8 mouse cellular contexts compared by ENCODE assay signal in the genomic region with DNA sequence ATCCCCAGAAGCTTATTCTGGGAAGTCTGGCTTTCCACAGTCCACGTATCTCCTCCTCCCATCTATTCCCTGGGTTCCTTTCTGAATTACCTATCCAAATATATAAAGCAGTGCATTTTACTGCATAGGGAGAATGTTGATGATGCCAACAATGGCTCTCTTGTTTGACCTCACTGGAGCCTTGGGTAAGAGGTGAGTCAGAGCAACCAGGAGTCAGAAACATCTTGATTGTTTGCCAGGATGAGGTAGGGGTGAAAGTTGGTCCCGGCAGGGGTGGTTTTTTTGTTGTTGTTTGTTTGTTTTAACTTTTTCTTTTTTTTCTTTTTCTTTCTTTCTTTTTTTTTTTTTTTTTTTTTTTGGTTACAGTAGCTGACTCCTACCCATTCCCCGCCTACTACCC. TPM values are rescaled to one million over a fixed set of nuclear protein-coding genes. Genes with fewer than 3 reads are reported as not detected.
A peak's percentile ranks its signal among the peaks of the same experiment; 100 is the strongest.
DNase-seq lines count a peak whose midpoint lies in the region; ATAC-seq lines count a peak whose summit lies in the region.

TSS of gene Yipf6 (plus strand) at position 216 of the 400 bp plus-strand sequence.

- peaks cover 11% of the 10 kb centered on the region for H3K4me1 ChIP-seq in forebrain, embryonic 15.5 days
- peaks cover 5% of the 10 kb centered on the region; the same call in 1 of the 2 replicates for H3K4me1 ChIP-seq in intestine, embryonic 14.5 days (replicated peaks; ENCODE audit: control insufficient read depth, insufficient read depth, low read length)

- H3K9me3 ChIP-seq in forebrain, embryonic 15.5 days: no peaks in the 10 kb centered on the region
- H3K9me3 ChIP-seq in intestine, embryonic 14.5 days (ENCODE audit: control insufficient read depth, low read length): no peaks in the 10 kb centered on the region

- H3K4me2 ChIP-seq in forebrain, embryonic 15.5 days (replicated peaks): peak within 1 kb of the TSS; percentile 54
- H3K4me2 ChIP-seq in intestine, embryonic 14.5 days (ENCODE audit: low read length): peak within 1 kb of the TSS; percentile 57

- WGBS in forebrain, embryonic 15.5 days: 72% methylated on average over 3 of the region's 3 CpGs
- 75% methylated on average over 3 of the region's 3 CpGs for whole genome bisulfite sequencing in intestine, embryonic 14.5 days

- peak within 1 kb of the TSS; percentile 65 for H3K9ac ChIP-seq in forebrain, embryonic 15.5 days (replicated peaks)
- peak within 1 kb of the TSS; percentile 61 for H3K9ac ChIP-seq in intestine, embryonic 14.5 days (ENCODE audit: low read length)

- no peaks in the 10 kb centered on the region for H3K27me3 ChIP-seq in forebrain, embryonic 15.5 days
- no peaks in the 10 kb centered on the region for H3K27me3 ChIP-seq in intestine, embryonic 14.5 days (replicated peaks; ENCODE audit: control insufficient read depth, insufficient read depth, low read length)

- H3K36me3 ChIP-seq in forebrain, embryonic 15.5 days: no peaks in the 10 kb centered on the region
- peaks cover 5% of the 10 kb centered on the region; the same call in 1 of the 2 replicates for H3K36me3 ChIP-seq in intestine, embryonic 14.5 days (ENCODE audit: control insufficient read depth, insufficient read depth, low read length)

- peak within 1 kb of the TSS; percentile 90 for H3K27ac ChIP-seq in forebrain, embryonic 15.5 days (replicated peaks)
- peak within 1 kb of the TSS; percentile 91 for H3K27ac ChIP-seq in intestine, embryonic 14.5 days (ENCODE audit: low read depth)

- peak; percentile 0 for DNase-seq in kidney, postnatal 14 days
- no peak for DNase-seq in kidney, adult 11 months
- peak; percentile 43 for DNase-seq in adipocyte (ENCODE audit: low spot score)
- no peak for DNase-seq in intestine, embryonic 14.5 days (ENCODE audit: low spot score)
- peak; percentile 6 for DNase-seq in lung, postnatal 10 days
- no peak for DNase-seq in yolk sac, embryonic 10.5 days (ENCODE audit: low spot score)
- DNase-seq in kidney, postnatal 10 days: no peak

- peak within 1 kb of the TSS; percentile 63 for H3K4me3 ChIP-seq in forebrain, embryonic 15.5 days
- H3K4me3 ChIP-seq in intestine, embryonic 14.5 days (ENCODE audit: low read depth, low read length): peak within 1 kb of the TSS; percentile 63

- no peak for ATAC-seq in forebrain, embryonic 15.5 days (replicated peaks)
- ATAC-seq in intestine, embryonic 14.5 days (replicated peaks; ENCODE audit: low FRiP score, low TSS enrichment, low read depth): no peak

RNA-seq across cellular contexts. Expression of gene Yipf6, which starts in this region (rescaled TPM):
- polyA plus RNA-seq in forebrain, embryonic 15.5 days (2015; fragmentation: Nextera tagmentation; extraction: Ambion mirVana): 20.5 and 21.2 TPM in 2 replicates
- polyA plus RNA-seq in intestine, embryonic 14.5 days (2014; fragmentation: Nextera tagmentation; extraction: Ambion mirVana): 22.4 and 24.7 TPM in 2 replicates

Comparison
In these comparisons a context has a peak if more than half of its experiments do, and no peak if none do; other contexts are left out.
1. DNase-seq: peak in kidney, postnatal 14 days (single experiment), adipocyte (single experiment) and lung, postnatal 10 days (single experiment); none in kidney, adult 11 months (single experiment), intestine, embryonic 14.5 days (single experiment), yolk sac, embryonic 10.5 days (single experiment) and kidney, postnatal 10 days (single experiment).